Mouse (Mus musculus): ENCODE results near the gene Syt16. TPM values are rescaled to one million over a fixed set of nuclear protein-coding genes. Genes with fewer than 3 reads are reported as not detected.

Gene Syt16
- total RNA-seq, 2 experiments from 2014 or later = not detected

- H3K27ac ChIP-seq = no peak overlapping the region
- TF ChIP-seq CTCF (IDR thresholded peaks at IDR 0.05) = no peak
- H3K4me3 ChIP-seq = no peak overlapping the region
- DNase-seq = no peak
- intact Hi-C loops (cut with DNase I) = no loop called here
Measured at GRCm38 (mm10) chr12:74024912-74025311, 27.5 kb downstream of the Syt16 start.

- no peak overlapping the region for H3K27ac ChIP-seq
Measured at GRCm38 (mm10) chr12:74043225-74043624, 45.8 kb downstream of the Syt16 start.

GRCm38 (mm10) chr12:74043755-74044154, 46.3 kb downstream of the Syt16 start:
- intact Hi-C loops (cut with DNase I) = no loop called here
- H3K27ac ChIP-seq = no peak overlapping the region
- TF ChIP-seq CTCF (IDR thresholded peaks at IDR 0.05) = no peak
- no peak for DNase-seq
- no peak overlapping the region for H3K4me3 ChIP-seq

More at GRCm38 (mm10) chr12:74043225-74043624, 45.8 kb downstream of the Syt16 start:
- intact Hi-C loops (cut with DNase I) = no loop called here
- no peak for TF ChIP-seq CTCF (IDR thresholded peaks at IDR 0.05)
- H3K4me3 ChIP-seq = no peak overlapping the region
- no peak for DNase-seq

- intact Hi-C loops (cut with DNase I) = no loop called here
- DNase-seq = no peak
- TF ChIP-seq CTCF (IDR thresholded peaks at IDR 0.05) = no peak
- Histone ChIP-seq H3K4me3 (no peak overlapping the region), H3K27ac (no peak overlapping the region)
Measured at GRCm38 (mm10) chr12:74044241-74044640, 46.8 kb downstream of the Syt16 start.

GRCm38 (mm10) chr12:74055336-74055931, 58.0 kb downstream of the Syt16 start:
- intact Hi-C loops (cut with DNase I) = loop anchor here (10.0 kb wide), 1 partner anchor 239 kb away; no protein-coding TSS in a partner anchor
- no peak overlapping the region for H3K27ac ChIP-seq
- peak; percentile 54 for TF ChIP-seq CTCF (IDR thresholded peaks at IDR 0.05)
- DNase-seq = peak; percentile 32
- H3K4me3 ChIP-seq = no peak overlapping the region

- H3K4me3 ChIP-seq = no peak overlapping the region
- no peak for TF ChIP-seq CTCF (IDR thresholded peaks at IDR 0.05)
- intact Hi-C loops (cut with DNase I) = loop anchor here (10.0 kb wide), 1 partner anchor 239 kb away; no protein-coding TSS in a partner anchor
- DNase-seq = no peak
- no peak overlapping the region for H3K27ac ChIP-seq
Measured at GRCm38 (mm10) chr12:74056162-74056561, 58.7 kb downstream of the Syt16 start.

GRCm38 (mm10) chr12:74062547-74062946, 65.1 kb downstream of the Syt16 start:
- no peak for DNase-seq
- Histone ChIP-seq H3K4me3 (no peak overlapping the region), H3K27ac (no peak overlapping the region)
- intact Hi-C loops (cut with DNase I) = no loop called here
- no peak for TF ChIP-seq CTCF (IDR thresholded peaks at IDR 0.05)

GRCm38 (mm10) chr12:74068912-74069311, 71.5 kb downstream of the Syt16 start:
- Histone ChIP-seq H3K4me3 (no peak overlapping the region), H3K27ac (no peak overlapping the region)
- intact Hi-C loops (cut with DNase I) = no loop called here
- DNase-seq = no peak
- no peak for TF ChIP-seq CTCF (IDR thresholded peaks at IDR 0.05)

GRCm38 (mm10) chr12:74075590-74075989, 78.1 kb downstream of the Syt16 start:
- TF ChIP-seq CTCF (IDR thresholded peaks at IDR 0.05) = no peak

GRCm38 (mm10) chr12:74076091-74076490, 78.6 kb downstream of the Syt16 start:
- H3K4me3 ChIP-seq = no peak overlapping the region
- no peak for TF ChIP-seq CTCF (IDR thresholded peaks at IDR 0.05)
- intact Hi-C loops (cut with DNase I) = no loop called here
- DNase-seq = no peak
- H3K27ac ChIP-seq = no peak overlapping the region

More at GRCm38 (mm10) chr12:74075590-74075989, 78.1 kb downstream of the Syt16 start:
- intact Hi-C loops (cut with DNase I) = no loop called here
- no peak overlapping the region for H3K4me3 ChIP-seq
- DNase-seq = no peak
- no peak overlapping the region for H3K27ac ChIP-seq

- no peak for TF ChIP-seq CTCF (IDR thresholded peaks at IDR 0.05)
- no peak overlapping the region for H3K27ac ChIP-seq
- H3K4me3 ChIP-seq = no peak overlapping the region
- DNase-seq = no peak
- intact Hi-C loops (cut with DNase I) = no loop called here
Measured at GRCm38 (mm10) chr12:74081122-74081521, 83.7 kb downstream of the Syt16 start.

- no peak for DNase-seq
- intact Hi-C loops (cut with DNase I) = no loop called here
- TF ChIP-seq CTCF (IDR thresholded peaks at IDR 0.05) = no peak
- no peak overlapping the region for H3K4me3 ChIP-seq
- no peak overlapping the region for H3K27ac ChIP-seq
Measured at GRCm38 (mm10) chr12:74084389-74084788, 86.9 kb downstream of the Syt16 start.

- no peak for TF ChIP-seq CTCF (IDR thresholded peaks at IDR 0.05)
- Histone ChIP-seq H3K4me3 (no peak overlapping the region), H3K27ac (no peak overlapping the region)
- intact Hi-C loops (cut with DNase I) = no loop called here
- DNase-seq = no peak
Measured at GRCm38 (mm10) chr12:74087086-74087485, 89.6 kb downstream of the Syt16 start.
